Mouse (Mus musculus): ENCODE results near the gene Nxph3. TPM values are rescaled to one million over a fixed set of nuclear protein-coding genes. Genes with fewer than 3 reads are reported as not detected.
A peak's percentile ranks its signal among the peaks of the same experiment; 100 is the strongest.

Nxph3 gene
- polyA plus RNA-seq, 1 experiment from 2014 or later = 0.51 TPM

- H3K4me3 ChIP-seq (ENCODE audit: low read length) = no peak overlapping the region
- no peak for ATAC-seq (ENCODE audit: low FRiP score, low TSS enrichment)
- no peak overlapping the region for H3K27ac ChIP-seq (ENCODE audit: low read depth, low read length)
- H3K36me3 ChIP-seq (ENCODE audit: control insufficient read depth, insufficient read depth, low read length) = no peaks in the 10 kb centered on the region
- 80% methylated on average over 8 of the region's 8 CpGs for WGBS
- no peak overlapping the region for H3K4me2 ChIP-seq (replicated peaks; ENCODE audit: low read depth, low read length)
- no peaks in the 10 kb centered on the region for H3K27me3 ChIP-seq (ENCODE audit: control insufficient read depth, insufficient read depth, low read length)
- H3K4me1 ChIP-seq (ENCODE audit: control insufficient read depth, insufficient read depth, low read length) = no peaks in the 10 kb centered on the region
- H3K9ac ChIP-seq (ENCODE audit: low read depth, low read length) = no peak overlapping the region
- no peaks in the 10 kb centered on the region for H3K9me3 ChIP-seq (ENCODE audit: control insufficient read depth, low read length)
Measured at GRCm38 (mm10) chr11:95527307-95527706, 12.9 kb upstream of the Nxph3 start.

GRCm38 (mm10) chr11:95521563-95521962, 7.2 kb upstream of the Nxph3 start:
- H3K9ac ChIP-seq (ENCODE audit: low read depth, low read length) = no peak overlapping the region
- 1% methylated on average over 13 of the region's 13 CpGs for WGBS
- peak overlapping the region; percentile 32 for H3K4me2 ChIP-seq (replicated peaks; ENCODE audit: low read depth, low read length)
- no peaks in the 10 kb centered on the region for H3K9me3 ChIP-seq (ENCODE audit: control insufficient read depth, low read length)
- ATAC-seq (ENCODE audit: low FRiP score, low TSS enrichment) = peak; percentile 59
- H3K4me3 ChIP-seq (ENCODE audit: low read length) = peak overlapping the region; percentile 3
- H3K27me3 ChIP-seq (ENCODE audit: control insufficient read depth, insufficient read depth, low read length) = no peaks in the 10 kb centered on the region
- no peaks in the 10 kb centered on the region for H3K36me3 ChIP-seq (ENCODE audit: control insufficient read depth, insufficient read depth, low read length)
- H3K27ac ChIP-seq (ENCODE audit: low read depth, low read length) = no peak overlapping the region
- H3K4me1 ChIP-seq (ENCODE audit: control insufficient read depth, insufficient read depth, low read length) = peaks cover 7% of the 10 kb centered on the region; the same call in 1 of the 2 replicates

GRCm38 (mm10) chr11:95520456-95521072, 6.2 kb upstream of the Nxph3 start:
- 0 out of 2 replicates have a peak overlapping the region, but pooled peaks have one; percentile 7 for H3K9ac ChIP-seq (ENCODE audit: low read depth, low read length)
- H3K4me2 ChIP-seq (replicated peaks; ENCODE audit: low read depth, low read length) = peak overlapping the region; percentile 33
- no peaks in the 10 kb centered on the region for H3K9me3 ChIP-seq (ENCODE audit: control insufficient read depth, low read length)
- ATAC-seq (ENCODE audit: low FRiP score, low TSS enrichment) = peak; percentile 47
- H3K27me3 ChIP-seq (ENCODE audit: control insufficient read depth, insufficient read depth, low read length) = 0 out of 2 replicates have a peak, but pooled peaks cover under 1% of the 10 kb centered on the region
- 8% methylated on average over 27 of the region's 27 CpGs for WGBS
- H3K4me1 ChIP-seq (ENCODE audit: control insufficient read depth, insufficient read depth, low read length) = peaks cover 12% of the 10 kb centered on the region
- H3K27ac ChIP-seq (ENCODE audit: low read depth, low read length) = no peak overlapping the region
- no peaks in the 10 kb centered on the region for H3K36me3 ChIP-seq (ENCODE audit: control insufficient read depth, insufficient read depth, low read length)
- H3K4me3 ChIP-seq (ENCODE audit: low read length) = no peak overlapping the region

GRCm38 (mm10) chr11:95519996-95520395, 5.6 kb upstream of the Nxph3 start:
- WGBS = 68% methylated on average over 3 of the region's 3 CpGs
- H3K27me3 ChIP-seq (ENCODE audit: control insufficient read depth, insufficient read depth, low read length) = peaks cover 6% of the 10 kb centered on the region; the same call in 1 of the 2 replicates
- no peaks in the 10 kb centered on the region for H3K36me3 ChIP-seq (ENCODE audit: control insufficient read depth, insufficient read depth, low read length)
- peaks cover 14% of the 10 kb centered on the region for H3K4me1 ChIP-seq (ENCODE audit: control insufficient read depth, insufficient read depth, low read length)
- no peaks in the 10 kb centered on the region for H3K9me3 ChIP-seq (ENCODE audit: control insufficient read depth, low read length)
- no peak overlapping the region for H3K9ac ChIP-seq (ENCODE audit: low read depth, low read length)
- no peak overlapping the region for H3K4me3 ChIP-seq (ENCODE audit: low read length)
- ATAC-seq (ENCODE audit: low FRiP score, low TSS enrichment) = no peak
- no peak overlapping the region for H3K27ac ChIP-seq (ENCODE audit: low read depth, low read length)
- no peak overlapping the region for H3K4me2 ChIP-seq (replicated peaks; ENCODE audit: low read depth, low read length)

- no peaks in the 10 kb centered on the region for H3K9me3 ChIP-seq (ENCODE audit: control insufficient read depth, low read length)
- no peak overlapping the region for H3K4me3 ChIP-seq (ENCODE audit: low read length)
- H3K4me2 ChIP-seq (replicated peaks; ENCODE audit: low read depth, low read length) = no peak overlapping the region
- no peak overlapping the region for H3K9ac ChIP-seq (ENCODE audit: low read depth, low read length)
- H3K27me3 ChIP-seq (ENCODE audit: control insufficient read depth, insufficient read depth, low read length) = peaks cover 9% of the 10 kb centered on the region
- no peak for ATAC-seq (ENCODE audit: low FRiP score, low TSS enrichment)
- H3K27ac ChIP-seq (ENCODE audit: low read depth, low read length) = no peak overlapping the region
- H3K4me1 ChIP-seq (ENCODE audit: control insufficient read depth, insufficient read depth, low read length) = peaks cover 18% of the 10 kb centered on the region
- no peaks in the 10 kb centered on the region for H3K36me3 ChIP-seq (ENCODE audit: control insufficient read depth, insufficient read depth, low read length)
- 70% methylated on average over 10 of the region's 10 CpGs for WGBS
Measured at GRCm38 (mm10) chr11:95519299-95519698, 4.9 kb upstream of the Nxph3 start.

- Histone ChIP-seq H3K36me3 (ENCODE audit: control insufficient read depth, insufficient read depth, low read length) (no peaks in the 10 kb centered on the region), H3K4me2 (replicated peaks; ENCODE audit: low read depth, low read length) (no peak overlapping the region), H3K9ac (ENCODE audit: low read depth, low read length) (no peak overlapping the region), H3K27ac (ENCODE audit: low read depth, low read length) (no peak overlapping the region), H3K4me3 (ENCODE audit: low read length) (no peak overlapping the region), H3K4me1 (ENCODE audit: control insufficient read depth, insufficient read depth, low read length) (peaks cover 21% of the 10 kb centered on the region), H3K27me3 (ENCODE audit: control insufficient read depth, insufficient read depth, low read length) (peaks cover 30% of the 10 kb centered on the region), H3K9me3 (ENCODE audit: control insufficient read depth, low read length) (no peaks in the 10 kb centered on the region)
- no peak for ATAC-seq (ENCODE audit: low FRiP score, low TSS enrichment)
- 37% methylated on average over 6 of the region's 6 CpGs for WGBS
Measured at GRCm38 (mm10) chr11:95517162-95517561, 2.8 kb upstream of the Nxph3 start.

GRCm38 (mm10) chr11:95516491-95516911, 2.1 kb upstream of the Nxph3 start:
- ATAC-seq (ENCODE audit: low FRiP score, low TSS enrichment) = no peak
- H3K4me3 ChIP-seq (ENCODE audit: low read length) = no peak overlapping the region
- peaks cover 33% of the 10 kb centered on the region for H3K27me3 ChIP-seq (ENCODE audit: control insufficient read depth, insufficient read depth, low read length)
- no peak overlapping the region for H3K9ac ChIP-seq (ENCODE audit: low read depth, low read length)
- 2% methylated on average over 5 of the region's 5 CpGs for WGBS
- H3K9me3 ChIP-seq (ENCODE audit: control insufficient read depth, low read length) = no peaks in the 10 kb centered on the region
- peaks cover 21% of the 10 kb centered on the region for H3K4me1 ChIP-seq (ENCODE audit: control insufficient read depth, insufficient read depth, low read length)
- no peak overlapping the region for H3K4me2 ChIP-seq (replicated peaks; ENCODE audit: low read depth, low read length)
- no peak overlapping the region for H3K27ac ChIP-seq (ENCODE audit: low read depth, low read length)
- no peaks in the 10 kb centered on the region for H3K36me3 ChIP-seq (ENCODE audit: control insufficient read depth, insufficient read depth, low read length)

GRCm38 (mm10) chr11:95515376-95516323, 1.3 kb upstream of the Nxph3 start:
- no peak overlapping the region for H3K9ac ChIP-seq (ENCODE audit: low read depth, low read length)
- peaks cover 36% of the 10 kb centered on the region for H3K27me3 ChIP-seq (ENCODE audit: control insufficient read depth, insufficient read depth, low read length)
- 30% methylated on average over 17 of the region's 17 CpGs for WGBS
- peaks cover 21% of the 10 kb centered on the region for H3K4me1 ChIP-seq (ENCODE audit: control insufficient read depth, insufficient read depth, low read length)
- H3K36me3 ChIP-seq (ENCODE audit: control insufficient read depth, insufficient read depth, low read length) = no peaks in the 10 kb centered on the region
- no peaks in the 10 kb centered on the region for H3K9me3 ChIP-seq (ENCODE audit: control insufficient read depth, low read length)
- ATAC-seq (ENCODE audit: low FRiP score, low TSS enrichment) = no peak
- H3K4me3 ChIP-seq (ENCODE audit: low read length) = no peak overlapping the region
- no peak overlapping the region for H3K4me2 ChIP-seq (replicated peaks; ENCODE audit: low read depth, low read length)
- no peak overlapping the region for H3K27ac ChIP-seq (ENCODE audit: low read depth, low read length)

Measured in kidney, embryonic 14.5 days (tissue).